Mouse (Mus musculus): ENCODE measurements around the gene Otud7b.
"Not testable (repeated sequence)": the region's sequence is repeated elsewhere in the genome, so short reads cannot be mapped to it uniquely, and the experiment has no call there.

Gene Otud7b

GRCm38 (mm10) chr3:96179531-96179930 lies 75.2 kb downstream of the Otud7b start:
- peak; percentile 58 to 73 for DNase-seq (ENCODE audit: low spot score in 2 of 2)

GRCm38 (mm10) chr3:96180727-96181477 lies 76.6 kb downstream of the Otud7b start, which contains the start of gene Sv2a:
Gene Sv2a, plus strand, starts transcription at chr3:96181151.
- no peak for DNase-seq (ENCODE audit: low spot score in 2 of 2)

GRCm38 (mm10) chr3:96181510-96182381 lies 77.4 kb downstream of the Otud7b start:
- no peak for DNase-seq (ENCODE audit: low spot score in 2 of 2)

GRCm38 (mm10) chr3:96182382-96182776 lies 78.1 kb downstream of the Otud7b start:
- peak in 1 of 2 experiments; percentile 42 for DNase-seq (ENCODE audit: low spot score in 2 of 2)

GRCm38 (mm10) chr3:96192977-96193376 lies 88.7 kb downstream of the Otud7b start:
- DNase-seq (ENCODE audit: low spot score in 2 of 2) = no peak

- no peak for DNase-seq (ENCODE audit: low spot score in 2 of 2)
Observed at GRCm38 (mm10) chr3:96194966-96195365, 90.6 kb downstream of the Otud7b start.

- no peak for DNase-seq (ENCODE audit: low spot score in 2 of 2)
Observed at GRCm38 (mm10) chr3:96195616-96196313, 91.4 kb downstream of the Otud7b start.

GRCm38 (mm10) chr3:96196437-96197128 lies 92.3 kb downstream of the Otud7b start:
- DNase-seq (ENCODE audit: low spot score in 2 of 2) = no peak

- peak; percentile 90 to 91 for DNase-seq (ENCODE audit: low spot score in 2 of 2)
Observed at GRCm38 (mm10) chr3:96197129-96197749, 92.9 kb downstream of the Otud7b start.

GRCm38 (mm10) chr3:96198181-96198580 lies 93.9 kb downstream of the Otud7b start:
- DNase-seq (ENCODE audit: low spot score in 2 of 2) = no peak

- DNase-seq (ENCODE audit: low spot score in 2 of 2) = not testable (repeated sequence)
Observed at GRCm38 (mm10) chr3:96198601-96199251, 94.4 kb downstream of the Otud7b start.

GRCm38 (mm10) chr3:96199731-96200130 lies 95.4 kb downstream of the Otud7b start:
- DNase-seq (ENCODE audit: low spot score in 2 of 2) = no peak

GRCm38 (mm10) chr3:96207819-96208218 lies 103.5 kb downstream of the Otud7b start:
- no peak for DNase-seq (ENCODE audit: low spot score in 2 of 2)

GRCm38 (mm10) chr3:96209242-96209641 lies 104.9 kb downstream of the Otud7b start:
- DNase-seq (ENCODE audit: low spot score in 2 of 2) = no peak
